ENCODE assay signal across 8 mouse cellular contexts in genomic region chr1:86178462-86179253, GRCm38 (mm10). TPM values are rescaled to one million over a fixed set of nuclear protein-coding genes. Genes with fewer than 3 reads are reported as not detected.
DNase-seq lines count a peak whose midpoint lies in the region; ATAC-seq and TF ChIP-seq lines count a peak whose summit lies in the region.

No protein-coding gene starts in this region.

- no peaks in the 10 kb centered on the region for H3K79me2 ChIP-seq in heart, adult 2 months (replicated peaks; ENCODE audit: control insufficient read depth, insufficient read depth, low read length)

- H3K36me3 ChIP-seq in embryonic facial prominence, embryonic 14.5 days (ENCODE audit: control insufficient read depth, insufficient read depth, low read length), result peaks cover 21% of the 10 kb centered on the region
- no peaks in the 10 kb centered on the region for H3K36me3 ChIP-seq in heart, adult 2 months (ENCODE audit: control insufficient read depth, insufficient read depth, low read length)
- H3K36me3 ChIP-seq in limb, embryonic 13.5 days, result peaks cover 60% of the 10 kb centered on the region
- peaks cover 45% of the 10 kb centered on the region for H3K36me3 ChIP-seq in midbrain, postnatal 0 days (ENCODE audit: insufficient read depth, low read length)

- H3K9me3 ChIP-seq in embryonic facial prominence, embryonic 14.5 days (ENCODE audit: control insufficient read depth, low read length), result no peaks in the 10 kb centered on the region
- no peaks in the 10 kb centered on the region for H3K9me3 ChIP-seq in limb, embryonic 13.5 days
- H3K9me3 ChIP-seq in midbrain, postnatal 0 days (ENCODE audit: low read length), result no peaks in the 10 kb centered on the region

- H3K4me3 ChIP-seq in embryonic facial prominence, embryonic 14.5 days (ENCODE audit: low read depth, low read length), result no peak overlapping the region
- no peak overlapping the region for H3K4me3 ChIP-seq in heart, adult 2 months
- H3K4me3 ChIP-seq in limb, embryonic 13.5 days, result no peak overlapping the region
- no peak overlapping the region for H3K4me3 ChIP-seq in midbrain, postnatal 0 days (ENCODE audit: low read depth, low read length)

- ATAC-seq in embryonic facial prominence, embryonic 14.5 days (ENCODE audit: low read depth), result peak; percentile 79
- ATAC-seq in limb, embryonic 13.5 days (ENCODE audit: low FRiP score, low read depth), result peak; percentile 72
- peak; percentile 79 for ATAC-seq in midbrain, postnatal 0 days (ENCODE audit: low FRiP score)

- TF ChIP-seq CTCF in heart, adult 2 months (IDR thresholded peaks at IDR 0.05), result no peak; the same call in 1 of the 2 replicates
- peak; percentile 100 for TF ChIP-seq CTCF in midbrain, postnatal 0 days (IDR thresholded peaks at IDR 0.05)

- no peaks in the 10 kb centered on the region for H3K27me3 ChIP-seq in embryonic facial prominence, embryonic 14.5 days (replicated peaks; ENCODE audit: control insufficient read depth, insufficient read depth, low read length)
- H3K27me3 ChIP-seq in heart, adult 2 months (ENCODE audit: control insufficient read depth, insufficient read depth, low read length), result no peaks in the 10 kb centered on the region
- no peaks in the 10 kb centered on the region for H3K27me3 ChIP-seq in limb, embryonic 13.5 days
- no peaks in the 10 kb centered on the region for H3K27me3 ChIP-seq in midbrain, postnatal 0 days (ENCODE audit: insufficient read depth, low read length)

- H3K27ac ChIP-seq in embryonic facial prominence, embryonic 14.5 days (replicated peaks; ENCODE audit: low read depth, low read length), result no peak overlapping the region
- no peak overlapping the region for H3K27ac ChIP-seq in heart, adult 2 months
- H3K27ac ChIP-seq in limb, embryonic 13.5 days, result no peak overlapping the region
- H3K27ac ChIP-seq in midbrain, postnatal 0 days (ENCODE audit: low read depth, low read length), result no peak overlapping the region

- H3K9ac ChIP-seq in embryonic facial prominence, embryonic 14.5 days (ENCODE audit: low read depth, low read length), result no peak overlapping the region
- H3K9ac ChIP-seq in heart, adult 2 months (ENCODE audit: low read depth, low read length), result no peak overlapping the region
- no peak overlapping the region for H3K9ac ChIP-seq in limb, embryonic 13.5 days
- H3K9ac ChIP-seq in midbrain, postnatal 0 days (replicated peaks; ENCODE audit: low read length, poor library complexity, severe bottlenecking), result no peak overlapping the region

- TF ChIP-seq EP300 in heart, adult 2 months (IDR thresholded peaks at IDR 0.05; ENCODE audit: insufficient read depth, low read depth, low read length), result peak; percentile 90

- no peak overlapping the region for H3K4me2 ChIP-seq in embryonic facial prominence, embryonic 14.5 days (ENCODE audit: low read depth, low read length)
- no peak overlapping the region for H3K4me2 ChIP-seq in limb, embryonic 13.5 days (replicated peaks)
- H3K4me2 ChIP-seq in midbrain, postnatal 0 days (ENCODE audit: low read depth, low read length, poor library complexity, severe bottlenecking), result no peak overlapping the region

- H3K4me1 ChIP-seq in embryonic facial prominence, embryonic 14.5 days (ENCODE audit: control insufficient read depth, insufficient read depth, low read length), result no peaks in the 10 kb centered on the region
- H3K4me1 ChIP-seq in heart, adult 2 months (ENCODE audit: control insufficient read depth, insufficient read depth, low read length), result no peaks in the 10 kb centered on the region
- no peaks in the 10 kb centered on the region for H3K4me1 ChIP-seq in limb, embryonic 13.5 days
- H3K4me1 ChIP-seq in midbrain, postnatal 0 days (ENCODE audit: insufficient read depth, low read length), result no peaks in the 10 kb centered on the region

- no peak for TF ChIP-seq POLR2A in heart, adult 2 months (IDR thresholded peaks at IDR 0.05; ENCODE audit: insufficient read depth, low read depth, low read length)

- DNase-seq in 3T3-L1 (ENCODE audit: low read depth, low spot score), result peak; percentile 94
- DNase-seq in adrenal gland, postnatal 36 days, result peak; percentile 84 to 89
- DNase-seq in embryonic facial prominence, embryonic 14.5 days (ENCODE audit: low spot score), result peak; percentile 79
- peak; percentile 72 to 79 for DNase-seq in heart, adult 2 months
- DNase-seq in kidney, adult 8-10 months, result peak; percentile 56 to 79
- DNase-seq in midbrain, postnatal 0 days (ENCODE audit: low spot score), result peak; percentile 89
- DNase-seq in spleen, postnatal 14 days (ENCODE audit: low spot score in 2 of 2), result peak; percentile 67 to 84

- intact Hi-C loops in heart, adult 2 months (cut with DNase I), result loop anchor here (1.0 kb wide), 1 partner anchor 161 kb away; no protein-coding TSS in a partner anchor

- 42% methylated on average over 7 of the region's 7 CpGs for WGBS in embryonic facial prominence, embryonic 14.5 days
- 44% methylated on average over 7 of the region's 7 CpGs for WGBS in heart, adult 2 months
- WGBS in limb, embryonic 13.5 days, result 49% methylated on average over 7 of the region's 7 CpGs
- WGBS in midbrain, postnatal 0 days, result 48% methylated on average over 7 of the region's 7 CpGs

RNA-seq across cellular contexts. Expression of gene Armc9, which starts 24.1 kb away (rescaled TPM):
- 1 to 10 TPM; 9.3 to 9.6 TPM for total RNA-seq in adrenal gland, postnatal 36 days (2021)
- 17.4 and 21.4 TPM in 2 replicates for polyA plus RNA-seq in embryonic facial prominence, embryonic 14.5 days (2014; fragmentation: Nextera tagmentation; extraction: Ambion mirVana)
- 1 to 10 TPM; 3.5 TPM for total RNA-seq in heart, adult 2 months (2021)
- 1.6 and 2.4 TPM in 2 replicates for polyA plus RNA-seq in heart, adult 2 months (2012; rRNA removed)
- 28.3 and 30.4 TPM in 2 replicates for polyA plus RNA-seq in limb, embryonic 13.5 days (2015; fragmentation: Nextera tagmentation; extraction: Ambion mirVana)
- 31.0 and 33.2 TPM in 2 replicates for total RNA-seq in midbrain, postnatal 0 days (2014; rRNA removed)
- 36.3 and 42.6 TPM in 2 replicates for polyA plus RNA-seq in midbrain, postnatal 0 days (2015; fragmentation: Nextera tagmentation; extraction: Ambion mirVana)

RNA-seq across cellular contexts. Expression of gene Gm21972, which starts 45.2 kb away (rescaled TPM):
- 1 to 10 TPM; 3.0 to 4.1 TPM for total RNA-seq in adrenal gland, postnatal 36 days (2021)
- 0.51 TPM in 1 of 2 replicates, not detected in the other for polyA plus RNA-seq in embryonic facial prominence, embryonic 14.5 days (2014; fragmentation: Nextera tagmentation; extraction: Ambion mirVana)
- under 1 TPM in 1 of 2 experiments, not detected in 1; 0.57 TPM for total RNA-seq in heart, adult 2 months (2021)
- polyA plus RNA-seq in heart, adult 2 months (2012; rRNA removed), result not detected in 2 replicates
- 0.28 TPM in 1 of 2 replicates, not detected in the other for polyA plus RNA-seq in limb, embryonic 13.5 days (2015; fragmentation: Nextera tagmentation; extraction: Ambion mirVana)
- total RNA-seq in midbrain, postnatal 0 days (2014; rRNA removed), result 0.49 and 5.0 TPM in 2 replicates
- 0.32 and 0.48 TPM in 2 replicates for polyA plus RNA-seq in midbrain, postnatal 0 days (2015; fragmentation: Nextera tagmentation; extraction: Ambion mirVana)
